Mouse (Mus musculus): ENCODE data around the gene Cdh3. TPM values are rescaled to one million over a fixed set of nuclear protein-coding genes. Genes with fewer than 3 reads are reported as not detected.
A peak's percentile ranks its signal among the peaks of the same experiment; 100 is the strongest.

Cdh3 gene
- polyA plus RNA-seq, 1 experiment from 2014 or later, result 40.7 TPM

- Histone ChIP-seq H3K9ac (ENCODE audit: low read length) (peak within 1 kb of the TSS; percentile 13; the same call in 1 of the 2 replicates), H3K27ac (replicated peaks; ENCODE audit: low read depth, low read length) (no peak within 1 kb of the TSS), H3K4me3 (ENCODE audit: low read depth, low read length) (peak within 1 kb of the TSS; percentile 35), H3K4me1 (ENCODE audit: control insufficient read depth, insufficient read depth, low read length) (peaks cover 12% of the 10 kb centered on the region; the same call in 1 of the 2 replicates), H3K4me2 (ENCODE audit: low read depth, severe bottlenecking) (peak within 1 kb of the TSS; percentile 63), H3K27me3 (ENCODE audit: control insufficient read depth, insufficient read depth, low read length) (peaks cover 43% of the 10 kb centered on the region), H3K9me3 (ENCODE audit: control insufficient read depth, low read length) (no peaks in the 10 kb centered on the region), H3K36me3 (ENCODE audit: control insufficient read depth, insufficient read depth, low read length) (no peaks in the 10 kb centered on the region)
- 1% methylated on average over 48 of the region's 53 CpGs for WGBS
- 0 out of 2 replicates have a peak, but pooled peaks have one; percentile 58 for ATAC-seq (ENCODE audit: insufficient number of reproducible peaks, low FRiP score, low TSS enrichment, low read depth)
- DNase-seq (ENCODE audit: low spot score), result peak; percentile 69
These were observed 92.6 kb downstream of the Cdh3 start, which contains the start of gene Cdh1 for GRCm38 (mm10) chr8:106603131-106603819. Gene Cdh1 (plus strand): TSS chr8:106603351.

DNA sequence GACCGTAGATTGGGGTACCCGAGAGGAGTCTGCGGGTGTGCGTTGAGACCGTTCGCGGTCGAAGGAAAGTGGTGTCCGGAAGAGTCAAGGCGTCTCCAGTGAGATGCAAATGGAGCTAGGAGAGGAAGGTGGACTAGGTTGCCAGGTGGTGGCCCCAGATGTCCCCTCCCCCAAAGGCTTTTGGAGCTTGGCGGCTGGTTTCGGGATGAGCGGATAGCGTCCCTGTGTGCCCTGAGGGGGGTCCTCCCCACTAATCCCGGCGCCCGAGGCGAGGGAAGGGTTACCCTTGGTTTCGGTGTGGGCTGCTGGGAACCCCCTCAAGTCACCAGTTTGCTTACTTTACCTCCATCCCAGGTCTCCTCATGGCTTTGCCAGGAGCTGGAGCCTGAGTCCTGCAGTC lies 93.2 kb downstream of the Cdh3 start:
- ATAC-seq (ENCODE audit: insufficient number of reproducible peaks, low FRiP score, low TSS enrichment, low read depth), result no peak
- peak overlapping the region; percentile 63; the same call in 1 of the 2 replicates for H3K4me2 ChIP-seq (ENCODE audit: low read depth, severe bottlenecking)
- no peak overlapping the region for H3K9ac ChIP-seq (ENCODE audit: low read length)

DNA sequence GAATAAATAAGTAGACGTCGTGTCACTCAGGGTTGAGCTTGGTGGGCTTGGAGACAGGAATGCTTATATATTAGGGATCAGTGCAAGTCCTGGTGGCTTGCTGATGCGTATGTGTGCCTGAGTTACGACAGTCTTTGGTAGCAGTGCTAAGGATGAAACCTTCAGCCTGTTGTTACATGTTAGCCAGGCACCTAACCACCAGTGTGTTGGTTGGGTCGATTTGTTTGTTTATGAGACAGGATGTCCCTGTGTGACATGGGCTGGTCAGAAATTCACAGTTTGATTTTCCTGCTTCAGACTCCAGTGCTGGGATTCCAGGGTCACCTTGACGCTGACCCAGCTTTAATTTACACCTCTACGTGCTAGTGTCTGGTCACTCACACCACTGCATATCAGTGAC lies 95.0 kb downstream of the Cdh3 start:
- no peak overlapping the region for H3K27ac ChIP-seq (replicated peaks; ENCODE audit: low read depth, low read length)
- no peak overlapping the region for H3K4me3 ChIP-seq (ENCODE audit: low read depth, low read length)
- peaks cover 43% of the 10 kb centered on the region for H3K27me3 ChIP-seq (ENCODE audit: control insufficient read depth, insufficient read depth, low read length)
- no peak for ATAC-seq (ENCODE audit: insufficient number of reproducible peaks, low FRiP score, low TSS enrichment, low read depth)
- no peak overlapping the region for H3K4me2 ChIP-seq (ENCODE audit: low read depth, severe bottlenecking)
- H3K4me1 ChIP-seq (ENCODE audit: control insufficient read depth, insufficient read depth, low read length), result peaks cover 12% of the 10 kb centered on the region; the same call in 1 of the 2 replicates
- no peak overlapping the region for H3K9ac ChIP-seq (ENCODE audit: low read length)
- no peaks in the 10 kb centered on the region for H3K36me3 ChIP-seq (ENCODE audit: control insufficient read depth, insufficient read depth, low read length)
- no peak for DNase-seq (ENCODE audit: low spot score)
- 65% methylated on average over 7 of the region's 7 CpGs for WGBS
- H3K9me3 ChIP-seq (ENCODE audit: control insufficient read depth, low read length), result no peaks in the 10 kb centered on the region

More for the DNA sequence above, 93.2 kb downstream of the Cdh3 start:
- H3K9me3 ChIP-seq (ENCODE audit: control insufficient read depth, low read length), result no peaks in the 10 kb centered on the region
- H3K4me3 ChIP-seq (ENCODE audit: low read depth, low read length), result peak overlapping the region; percentile 35
- H3K4me1 ChIP-seq (ENCODE audit: control insufficient read depth, insufficient read depth, low read length), result peaks cover 12% of the 10 kb centered on the region; the same call in 1 of the 2 replicates
- H3K27me3 ChIP-seq (ENCODE audit: control insufficient read depth, insufficient read depth, low read length), result peaks cover 43% of the 10 kb centered on the region
- no peaks in the 10 kb centered on the region for H3K36me3 ChIP-seq (ENCODE audit: control insufficient read depth, insufficient read depth, low read length)
- DNase-seq (ENCODE audit: low spot score), result peak; percentile 41
- WGBS, result under 1% methylated on average over 19 of the region's 19 CpGs
- H3K27ac ChIP-seq (replicated peaks; ENCODE audit: low read depth, low read length), result no peak overlapping the region

GRCm38 (mm10) chr8:106606121-106606520 lies 95.4 kb downstream of the Cdh3 start:
- ATAC-seq (ENCODE audit: insufficient number of reproducible peaks, low FRiP score, low TSS enrichment, low read depth) (no peak), DNase-seq (ENCODE audit: low spot score) (no peak)
- H3K4me3 ChIP-seq (ENCODE audit: low read depth, low read length), result no peak overlapping the region
- 41% methylated on average over 4 of the region's 4 CpGs for WGBS
- H3K4me2 ChIP-seq (ENCODE audit: low read depth, severe bottlenecking), result no peak overlapping the region
- H3K9me3 ChIP-seq (ENCODE audit: control insufficient read depth, low read length), result no peaks in the 10 kb centered on the region
- peaks cover 12% of the 10 kb centered on the region; the same call in 1 of the 2 replicates for H3K4me1 ChIP-seq (ENCODE audit: control insufficient read depth, insufficient read depth, low read length)
- H3K27ac ChIP-seq (replicated peaks; ENCODE audit: low read depth, low read length), result no peak overlapping the region
- H3K36me3 ChIP-seq (ENCODE audit: control insufficient read depth, insufficient read depth, low read length), result no peaks in the 10 kb centered on the region
- no peak overlapping the region for H3K9ac ChIP-seq (ENCODE audit: low read length)
- H3K27me3 ChIP-seq (ENCODE audit: control insufficient read depth, insufficient read depth, low read length), result peaks cover 43% of the 10 kb centered on the region

- H3K27ac ChIP-seq (replicated peaks; ENCODE audit: low read depth, low read length), result no peak overlapping the region
- 32% methylated on average over 15 of the region's 15 CpGs for WGBS
- no peaks in the 10 kb centered on the region for H3K36me3 ChIP-seq (ENCODE audit: control insufficient read depth, insufficient read depth, low read length)
- ATAC-seq (ENCODE audit: insufficient number of reproducible peaks, low FRiP score, low TSS enrichment, low read depth) (no peak), DNase-seq (ENCODE audit: low spot score) (no peak)
- no peaks in the 10 kb centered on the region for H3K9me3 ChIP-seq (ENCODE audit: control insufficient read depth, low read length)
- peaks cover 12% of the 10 kb centered on the region; the same call in 1 of the 2 replicates for H3K4me1 ChIP-seq (ENCODE audit: control insufficient read depth, insufficient read depth, low read length)
- no peak overlapping the region for H3K4me2 ChIP-seq (ENCODE audit: low read depth, severe bottlenecking)
- H3K27me3 ChIP-seq (ENCODE audit: control insufficient read depth, insufficient read depth, low read length), result peaks cover 43% of the 10 kb centered on the region
- H3K4me3 ChIP-seq (ENCODE audit: low read depth, low read length), result no peak overlapping the region
- H3K9ac ChIP-seq (ENCODE audit: low read length), result no peak overlapping the region
These were observed 96.0 kb downstream of the Cdh3 start for GRCm38 (mm10) chr8:106606601-106607145.

Other genes starting within 250 kb of the Cdh3 start
- gene Smpd3, start 172.9 kb upstream of the Cdh3 start, polyA plus RNA-seq (2014; fragmentation: Nextera tagmentation; extraction: Ambion mirVana), result 0.30 and 0.49 TPM in 2 replicates
- gene Zfp90, start 95.6 kb upstream of the Cdh3 start, polyA plus RNA-seq (2014; fragmentation: Nextera tagmentation; extraction: Ambion mirVana), result 29.1 and 29.9 TPM in 2 replicates
- not detected in 2 replicates for gene 6030452D12Rik, start 10.4 kb upstream of the Cdh3 start, polyA plus RNA-seq (2014; fragmentation: Nextera tagmentation; extraction: Ambion mirVana)
- 4.4 and 5.7 TPM in 2 replicates for gene Gm10073, start 62.6 kb downstream of the Cdh3 start, polyA plus RNA-seq (2014; fragmentation: Nextera tagmentation; extraction: Ambion mirVana)
- gene Cdh1, start 92.5 kb downstream of the Cdh3 start, polyA plus RNA-seq (2014; fragmentation: Nextera tagmentation; extraction: Ambion mirVana), result 11.5 and 15.4 TPM in 2 replicates
- gene Tango6, start 172.2 kb downstream of the Cdh3 start, polyA plus RNA-seq (2014; fragmentation: Nextera tagmentation; extraction: Ambion mirVana), result 10.0 and 10.5 TPM in 2 replicates